Mouse (Mus musculus): ENCODE results near the gene Bnip2. TPM values are rescaled to one million over a fixed set of nuclear protein-coding genes. Genes with fewer than 3 reads are reported as not detected.

Gene Bnip2
- polyA plus RNA-seq, 1 experiment: 65.6 TPM

GRCm38 (mm10) chr9:70006984-70007383 is 17.7 kb downstream of the Bnip2 start:
- TF ChIP-seq POLR2A (IDR thresholded peaks at IDR 0.05; ENCODE audit: insufficient read depth, low read length) (no peak), CTCF (IDR thresholded peaks at IDR 0.05; ENCODE audit: low read depth, low read length) (no peak), EP300 (IDR thresholded peaks at IDR 0.05; ENCODE audit: insufficient read depth, low read depth, low read length) (no peak)
- no peaks in the 10 kb centered on the region for H3K9me3 ChIP-seq (replicated peaks; ENCODE audit: control insufficient read depth, insufficient read depth, low read length, poor library complexity, severe bottlenecking)
- no peaks in the 10 kb centered on the region for H3K4me1 ChIP-seq (ENCODE audit: control insufficient read depth, insufficient read depth, low read length)
- H3K4me3 ChIP-seq (ENCODE audit: low read depth, low read length): no peak overlapping the region
- H3K27me3 ChIP-seq (ENCODE audit: control insufficient read depth, insufficient read depth, low read length, poor library complexity, severe bottlenecking): no peaks in the 10 kb centered on the region
- H3K27ac ChIP-seq (ENCODE audit: insufficient read depth, low read length): no peak overlapping the region
- H3K36me3 ChIP-seq (ENCODE audit: control insufficient read depth, insufficient read depth, low read length, poor library complexity, severe bottlenecking): peaks cover 51% of the 10 kb centered on the region
- H3K9ac ChIP-seq (ENCODE audit: low read depth, poor library complexity, severe bottlenecking): no peak overlapping the region

GRCm38 (mm10) chr9:70007506-70008248 is 18.4 kb downstream of the Bnip2 start:
- Histone ChIP-seq H3K9me3 (replicated peaks; ENCODE audit: control insufficient read depth, insufficient read depth, low read length, poor library complexity, severe bottlenecking) (no peaks in the 10 kb centered on the region), H3K36me3 (ENCODE audit: control insufficient read depth, insufficient read depth, low read length, poor library complexity, severe bottlenecking) (peaks cover 45% of the 10 kb centered on the region), H3K9ac (ENCODE audit: low read depth, poor library complexity, severe bottlenecking) (no peak overlapping the region), H3K4me1 (ENCODE audit: control insufficient read depth, insufficient read depth, low read length) (no peaks in the 10 kb centered on the region), H3K27ac (ENCODE audit: insufficient read depth, low read length) (no peak overlapping the region), H3K27me3 (ENCODE audit: control insufficient read depth, insufficient read depth, low read length, poor library complexity, severe bottlenecking) (no peaks in the 10 kb centered on the region), H3K4me3 (ENCODE audit: low read depth, low read length) (no peak overlapping the region)
- no peak for TF ChIP-seq POLR2A (IDR thresholded peaks at IDR 0.05; ENCODE audit: insufficient read depth, low read length)
- TF ChIP-seq CTCF (IDR thresholded peaks at IDR 0.05; ENCODE audit: low read depth, low read length): no peak
- TF ChIP-seq EP300 (IDR thresholded peaks at IDR 0.05; ENCODE audit: insufficient read depth, low read depth, low read length): no peak

GRCm38 (mm10) chr9:70009754-70010304 is 20.6 kb downstream of the Bnip2 start:
- no peaks in the 10 kb centered on the region for H3K4me1 ChIP-seq (ENCODE audit: control insufficient read depth, insufficient read depth, low read length)
- peaks cover 30% of the 10 kb centered on the region for H3K36me3 ChIP-seq (ENCODE audit: control insufficient read depth, insufficient read depth, low read length, poor library complexity, severe bottlenecking)
- no peak overlapping the region for H3K4me3 ChIP-seq (ENCODE audit: low read depth, low read length)
- H3K9me3 ChIP-seq (replicated peaks; ENCODE audit: control insufficient read depth, insufficient read depth, low read length, poor library complexity, severe bottlenecking): no peaks in the 10 kb centered on the region
- TF ChIP-seq EP300 (IDR thresholded peaks at IDR 0.05; ENCODE audit: insufficient read depth, low read depth, low read length) (no peak), POLR2A (IDR thresholded peaks at IDR 0.05; ENCODE audit: insufficient read depth, low read length) (no peak), CTCF (IDR thresholded peaks at IDR 0.05; ENCODE audit: low read depth, low read length) (no peak)
- H3K27ac ChIP-seq (ENCODE audit: insufficient read depth, low read length): no peak overlapping the region
- no peak overlapping the region for H3K9ac ChIP-seq (ENCODE audit: low read depth, poor library complexity, severe bottlenecking)
- no peaks in the 10 kb centered on the region for H3K27me3 ChIP-seq (ENCODE audit: control insufficient read depth, insufficient read depth, low read length, poor library complexity, severe bottlenecking)

- Histone ChIP-seq H3K9ac (ENCODE audit: low read depth, poor library complexity, severe bottlenecking) (no peak overlapping the region), H3K36me3 (ENCODE audit: control insufficient read depth, insufficient read depth, low read length, poor library complexity, severe bottlenecking) (peaks cover 23% of the 10 kb centered on the region), H3K27me3 (ENCODE audit: control insufficient read depth, insufficient read depth, low read length, poor library complexity, severe bottlenecking) (no peaks in the 10 kb centered on the region), H3K27ac (ENCODE audit: insufficient read depth, low read length) (no peak overlapping the region), H3K9me3 (replicated peaks; ENCODE audit: control insufficient read depth, insufficient read depth, low read length, poor library complexity, severe bottlenecking) (no peaks in the 10 kb centered on the region), H3K4me1 (ENCODE audit: control insufficient read depth, insufficient read depth, low read length) (no peaks in the 10 kb centered on the region), H3K4me3 (ENCODE audit: low read depth, low read length) (no peak overlapping the region)
- no peak for TF ChIP-seq CTCF (IDR thresholded peaks at IDR 0.05; ENCODE audit: low read depth, low read length)
- TF ChIP-seq EP300 (IDR thresholded peaks at IDR 0.05; ENCODE audit: insufficient read depth, low read depth, low read length): no peak
- no peak for TF ChIP-seq POLR2A (IDR thresholded peaks at IDR 0.05; ENCODE audit: insufficient read depth, low read length)
These were observed 21.7 kb downstream of the Bnip2 start for GRCm38 (mm10) chr9:70010781-70011473.

- Histone ChIP-seq H3K9me3 (replicated peaks; ENCODE audit: control insufficient read depth, insufficient read depth, low read length, poor library complexity, severe bottlenecking) (no peaks in the 10 kb centered on the region), H3K27ac (ENCODE audit: insufficient read depth, low read length) (peak overlapping the region; percentile 86), H3K9ac (ENCODE audit: low read depth, poor library complexity, severe bottlenecking) (peak overlapping the region; percentile 94), H3K36me3 (ENCODE audit: control insufficient read depth, insufficient read depth, low read length, poor library complexity, severe bottlenecking) (peaks cover 29% of the 10 kb centered on the region), H3K27me3 (ENCODE audit: control insufficient read depth, insufficient read depth, low read length, poor library complexity, severe bottlenecking) (no peaks in the 10 kb centered on the region), H3K4me3 (ENCODE audit: low read depth, low read length) (peak overlapping the region; percentile 47), H3K4me1 (ENCODE audit: control insufficient read depth, insufficient read depth, low read length) (no peaks in the 10 kb centered on the region)
- TF ChIP-seq EP300 (IDR thresholded peaks at IDR 0.05; ENCODE audit: insufficient read depth, low read depth, low read length): no peak
- no peak for TF ChIP-seq POLR2A (IDR thresholded peaks at IDR 0.05; ENCODE audit: insufficient read depth, low read length)
- no peak for TF ChIP-seq CTCF (IDR thresholded peaks at IDR 0.05; ENCODE audit: low read depth, low read length)
These were observed 22.5 kb downstream of the Bnip2 start for GRCm38 (mm10) chr9:70011537-70012407.
